Mouse (Mus musculus) retina, embryonic 14.5 days (tissue): ENCODE measurements at regions not wholly inside any gene's neighbourhood (a gene's known extent, or its start where the extent isn't known, plus 50 kb on each side); places are given as distances from the start of the nearest gene placed in this dataset.
"Not testable (repeated sequence)": the region's sequence is repeated elsewhere in the genome, so short reads cannot be mapped to it uniquely, and the experiment has no call there.

ENCODE experiments used
- DNase-seq: peaks from one replicate; pipeline ENCODE4 v3.0.0-alpha.2; 2015; ENCODE audit warnings: low spot score

- no peak for DNase-seq
These were observed 723.1 kb upstream of the Brinp1 start for GRCm38 (mm10) chr4:69677315-69677714.

GRCm38 (mm10) chr4:69673456-69673855, 719.3 kb upstream of the Brinp1 start:
- no peak for DNase-seq

- DNase-seq = no peak
These were observed 674.7 kb upstream of the Brinp1 start for GRCm38 (mm10) chr4:69628908-69629307.

GRCm38 (mm10) chr4:69626426-69626825, 672.2 kb upstream of the Brinp1 start:
- DNase-seq = not testable (repeated sequence)

GRCm38 (mm10) chr4:69625831-69626230, 671.6 kb upstream of the Brinp1 start:
- DNase-seq = no peak

GRCm38 (mm10) chr4:69621058-69621609, 666.9 kb upstream of the Brinp1 start:
- no peak for DNase-seq

GRCm38 (mm10) chr4:69618161-69618730, 664.0 kb upstream of the Brinp1 start:
- DNase-seq = no peak

GRCm38 (mm10) chr4:69614901-69615300, 660.7 kb upstream of the Brinp1 start:
- DNase-seq = no peak

GRCm38 (mm10) chr4:69611681-69612300, 657.6 kb upstream of the Brinp1 start:
- peak; percentile 3 for DNase-seq

GRCm38 (mm10) chr4:69608885-69609284, 654.7 kb upstream of the Brinp1 start:
- DNase-seq = no peak

GRCm38 (mm10) chr4:69596992-69597541, 642.9 kb upstream of the Brinp1 start:
- DNase-seq = no peak

GRCm38 (mm10) chr4:69594022-69594421, 639.8 kb upstream of the Brinp1 start:
- peak; percentile 47 for DNase-seq

GRCm38 (mm10) chr4:69576256-69576655, 622.1 kb upstream of the Brinp1 start:
- DNase-seq = no peak

- no peak for DNase-seq
These were observed 593.9 kb upstream of the Brinp1 start for GRCm38 (mm10) chr4:69548104-69548503.

GRCm38 (mm10) chr4:69538172-69538908, 584.1 kb upstream of the Brinp1 start:
- DNase-seq = no peak

GRCm38 (mm10) chr4:69533107-69533506, 578.9 kb upstream of the Brinp1 start:
- no peak for DNase-seq

- no peak for DNase-seq
These were observed 568.9 kb upstream of the Brinp1 start for GRCm38 (mm10) chr4:69523112-69523511.

- no peak for DNase-seq
These were observed 554.1 kb upstream of the Brinp1 start for GRCm38 (mm10) chr4:69508281-69508680.

GRCm38 (mm10) chr4:69471200-69471599, 517.0 kb upstream of the Brinp1 start:
- no peak for DNase-seq

GRCm38 (mm10) chr4:69459990-69460389, 505.8 kb upstream of the Brinp1 start:
- DNase-seq = no peak

- no peak for DNase-seq
These were observed 502.2 kb upstream of the Brinp1 start for GRCm38 (mm10) chr4:69456420-69456819.

- DNase-seq = no peak
These were observed 492.0 kb upstream of the Brinp1 start for GRCm38 (mm10) chr4:69446161-69446560.

- DNase-seq = peak; percentile 25
These were observed 489.8 kb upstream of the Brinp1 start for GRCm38 (mm10) chr4:69443956-69444355.
